Mouse (Mus musculus) c-Kit-positive CD71-positive TER-119-positive erythroid progenitor cells, embryonic 14.5 days (primary cell): ENCODE results near the gene Rtkn2.

Experiments used
- DNase-seq: peaks from one replicate; pipeline ENCODE4 v3.0.0-alpha.2; 2013; ENCODE audit warnings: low spot score

Gene Rtkn2

GRCm38 (mm10) chr10:68039641-68040205 lies 60.4 kb downstream of the Rtkn2 start:
- DNase-seq: no peak

- DNase-seq: no peak
Observed at GRCm38 (mm10) chr10:68040394-68040793, 61.0 kb downstream of the Rtkn2 start.

- peak; percentile 6 for DNase-seq
Observed at GRCm38 (mm10) chr10:68043973-68044372, 64.6 kb downstream of the Rtkn2 start.

DNA sequence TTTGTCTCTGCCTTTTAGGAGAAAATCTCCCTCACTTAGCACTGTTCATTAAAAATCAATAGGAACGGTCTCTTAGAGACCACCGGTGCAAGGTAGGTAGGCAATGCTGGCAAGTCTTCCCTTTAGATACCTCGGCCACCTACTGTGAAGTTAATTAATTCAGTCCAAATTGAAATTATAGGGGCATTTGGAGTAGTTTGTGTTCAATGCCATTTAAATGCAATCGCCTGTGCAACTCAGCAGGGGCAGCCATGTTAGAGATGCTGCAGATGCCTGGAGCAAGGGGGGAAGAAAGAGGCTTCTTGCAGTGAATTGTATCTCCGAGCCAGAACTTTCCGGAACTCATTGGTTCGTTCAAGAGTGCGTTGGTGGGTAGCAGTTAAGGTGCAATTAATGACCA lies 65.5 kb downstream of the Rtkn2 start:
- no peak for DNase-seq

DNA sequence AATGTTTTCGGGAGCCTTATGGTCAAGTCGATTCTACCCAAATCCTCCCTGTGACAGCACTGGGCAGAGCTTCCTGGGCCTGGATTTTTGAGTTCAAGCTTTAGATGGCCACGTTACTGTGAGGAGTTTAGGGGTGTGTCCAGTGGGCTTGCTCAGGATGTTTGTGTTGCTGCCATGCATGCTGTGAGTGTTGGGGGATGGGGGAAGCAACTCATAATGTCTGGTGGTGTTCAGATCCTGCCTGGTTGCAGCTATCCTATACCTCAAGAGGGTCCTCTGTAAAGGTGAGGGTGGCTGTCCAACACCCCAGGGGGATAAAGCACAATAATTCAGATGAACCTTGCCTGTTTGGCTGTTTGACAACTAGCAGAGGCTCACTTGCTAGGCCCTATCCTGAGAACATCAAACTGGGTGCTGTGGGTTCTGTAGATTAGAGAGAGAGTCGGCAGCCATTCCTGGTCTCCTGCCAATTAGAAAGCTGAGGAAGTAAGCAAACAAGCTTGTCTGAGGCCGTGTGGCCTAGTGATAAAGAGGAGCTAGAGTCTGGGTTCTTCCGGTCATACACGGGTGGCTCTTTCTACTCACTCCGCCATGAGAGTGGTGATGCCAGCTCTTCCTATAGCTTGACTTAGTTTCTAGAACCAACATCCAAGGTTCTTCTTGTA lies 69.4 kb downstream of the Rtkn2 start:
- no peak for DNase-seq

DNA sequence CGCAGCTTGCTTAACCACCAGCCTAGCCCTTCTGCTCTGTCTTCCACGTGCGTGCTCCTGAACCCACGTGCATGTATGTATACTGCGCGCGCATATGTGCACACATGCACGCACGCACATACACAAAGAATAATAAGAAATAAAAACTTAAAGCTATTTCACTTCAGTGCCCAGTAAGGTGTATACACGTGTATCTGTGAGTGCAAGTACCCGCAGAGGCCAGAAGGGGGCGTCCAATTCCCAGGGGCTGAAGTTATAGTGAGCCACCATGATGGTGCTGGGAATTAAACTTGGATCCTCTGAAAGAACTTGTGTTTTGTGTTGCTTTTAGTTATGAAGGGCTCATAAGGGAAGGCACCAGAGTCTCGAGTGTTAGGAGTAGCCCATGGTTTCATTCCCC lies 71.5 kb downstream of the Rtkn2 start:
- DNase-seq: no peak

DNA sequence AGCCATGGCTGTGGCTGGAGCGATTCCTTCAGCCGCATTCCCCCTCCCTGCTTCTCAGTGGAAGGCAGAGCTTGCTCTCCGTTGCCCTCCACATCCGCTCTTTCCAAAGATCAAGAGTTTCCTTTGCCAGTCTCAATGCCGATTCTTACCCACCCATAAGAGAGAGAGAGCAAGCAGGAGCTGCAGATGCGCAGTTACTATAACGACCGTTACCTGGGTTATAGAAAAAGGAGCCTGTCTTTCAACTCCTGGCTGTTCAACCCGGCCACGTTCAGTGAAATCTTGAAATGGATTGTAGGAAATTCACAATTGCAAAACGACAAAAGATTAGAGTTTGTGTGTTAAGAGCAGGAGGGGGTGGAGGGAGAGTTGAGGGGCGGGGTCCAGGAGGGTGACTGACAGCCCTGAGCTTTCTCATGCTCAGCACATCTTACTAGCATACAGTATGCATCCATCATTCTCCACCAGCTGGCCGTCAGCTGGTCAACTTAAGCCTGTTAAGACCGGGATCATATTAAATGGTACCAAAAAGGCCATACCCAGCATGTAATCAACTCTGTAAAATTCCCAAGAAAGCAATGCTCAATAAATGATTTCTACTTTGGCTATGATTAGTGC lies 72.1 kb downstream of the Rtkn2 start:
- no peak for DNase-seq

- DNase-seq: no peak
Observed at GRCm38 (mm10) chr10:68052307-68052706, 72.9 kb downstream of the Rtkn2 start.

DNA sequence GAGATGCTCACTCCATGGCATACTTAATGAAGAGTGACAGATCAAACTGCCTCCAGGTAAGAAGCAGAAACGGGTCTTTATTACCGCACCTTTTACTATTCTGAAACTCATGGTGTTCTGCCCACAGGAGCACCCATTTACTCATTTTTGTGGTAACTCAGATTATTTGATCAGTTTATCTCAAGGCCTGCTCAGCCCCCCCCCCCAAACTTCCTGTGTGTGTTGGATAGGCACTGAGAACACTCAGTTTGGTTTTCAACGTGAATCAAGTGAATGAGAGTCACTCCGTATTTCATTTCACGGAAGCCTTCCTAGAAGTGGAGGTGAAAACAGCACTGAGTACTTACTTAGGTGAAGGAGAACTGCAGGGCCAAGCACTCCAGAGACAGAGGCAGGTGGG lies 74.8 kb downstream of the Rtkn2 start:
- no peak for DNase-seq

DNA sequence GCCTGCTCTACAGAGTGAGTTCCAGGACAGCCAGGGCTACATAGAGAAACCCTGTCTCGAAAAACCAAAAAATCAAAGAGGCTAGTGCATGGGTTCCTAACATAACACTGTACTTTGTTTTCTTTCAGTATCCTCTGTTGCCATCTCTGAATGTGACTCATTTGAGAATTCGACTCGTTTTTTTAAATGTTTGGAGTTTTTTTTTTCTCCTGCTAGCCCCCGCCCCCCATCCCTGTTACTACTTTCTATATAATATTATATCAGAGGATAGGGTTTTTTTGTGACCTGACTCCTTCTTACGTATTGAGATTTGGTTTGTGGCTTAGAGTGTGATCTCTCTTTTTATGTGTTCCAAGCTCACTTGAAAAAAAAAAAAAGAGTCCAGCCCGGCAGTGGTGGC lies 75.3 kb downstream of the Rtkn2 start:
- DNase-seq: no peak

DNA sequence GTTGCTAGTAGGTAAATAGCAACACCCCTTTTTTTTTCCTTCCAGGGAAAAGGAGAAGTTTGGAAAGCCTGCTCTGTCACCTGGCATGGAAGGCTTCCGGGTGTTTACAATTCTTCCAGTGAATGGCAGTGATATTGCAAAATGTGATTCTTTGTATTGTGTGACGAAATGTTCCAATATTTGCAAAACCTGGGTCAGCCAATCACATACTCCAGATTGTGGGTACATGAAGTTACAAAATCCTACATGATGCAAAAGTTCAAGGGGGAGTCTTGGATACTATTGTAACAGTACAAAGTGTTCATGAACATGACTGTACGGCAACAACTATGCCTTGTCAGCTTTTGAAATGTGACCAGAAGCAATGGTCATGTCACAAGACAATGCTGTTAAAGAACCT lies 78.5 kb downstream of the Rtkn2 start:
- no peak for DNase-seq

GRCm38 (mm10) chr10:68058378-68058777 lies 79.0 kb downstream of the Rtkn2 start:
- no peak for DNase-seq

DNA sequence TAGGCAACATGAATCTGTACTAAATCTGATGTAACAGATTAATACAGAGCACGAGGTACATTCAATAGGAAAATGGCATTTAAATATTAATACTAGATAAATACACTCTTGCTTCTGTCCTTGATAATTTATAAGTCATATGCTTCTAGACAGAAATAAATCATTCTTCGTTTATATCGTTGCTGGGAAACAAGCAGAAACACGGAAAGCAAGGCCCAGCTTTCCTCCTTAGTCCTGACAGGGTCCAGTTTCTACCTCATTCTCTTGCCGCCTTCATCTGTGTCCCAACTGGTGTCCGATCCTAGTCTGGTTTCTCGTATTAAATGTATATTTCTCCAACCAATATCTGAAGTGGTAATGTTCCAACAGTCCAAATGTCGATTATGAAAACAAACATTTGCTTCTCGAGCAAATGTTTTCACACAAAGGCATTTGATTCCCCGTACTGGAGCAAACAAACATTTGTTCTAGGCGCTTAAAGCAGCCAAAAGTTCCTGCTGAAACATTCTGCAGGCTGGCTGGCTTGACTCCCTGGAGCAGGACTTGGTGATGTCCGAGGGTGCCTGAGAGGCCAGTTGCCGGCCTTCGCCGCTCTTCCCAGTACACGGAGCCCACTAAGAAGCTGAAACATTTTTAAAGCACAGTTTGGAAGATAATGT lies 81.3 kb downstream of the Rtkn2 start:
- no peak for DNase-seq

- DNase-seq: no peak
Observed at GRCm38 (mm10) chr10:68061249-68061615, 81.9 kb downstream of the Rtkn2 start.

- DNase-seq: no peak
Observed at GRCm38 (mm10) chr10:68063806-68064545, 84.6 kb downstream of the Rtkn2 start.

DNA sequence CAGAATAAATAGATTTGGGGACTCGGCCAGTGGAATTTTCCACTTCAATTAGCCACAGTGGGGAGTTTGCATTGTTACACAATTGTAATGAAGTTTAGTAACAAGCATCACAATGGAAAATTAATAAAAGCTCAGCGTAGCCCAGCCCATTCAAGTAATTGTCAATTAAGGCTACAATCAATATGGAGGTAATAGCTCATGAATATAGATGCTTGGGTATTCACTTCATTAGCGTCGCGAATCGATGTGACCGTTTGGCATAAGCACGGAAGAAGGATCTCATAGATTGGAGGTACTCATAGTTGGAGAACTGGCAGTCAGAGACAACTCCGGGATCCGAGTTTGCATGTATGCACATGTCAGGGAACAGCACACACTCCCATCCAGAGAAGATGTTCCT lies 85.2 kb downstream of the Rtkn2 start:
- DNase-seq: no peak

- no peak for DNase-seq
Observed at GRCm38 (mm10) chr10:68066173-68066572, 86.8 kb downstream of the Rtkn2 start.

GRCm38 (mm10) chr10:68067961-68068360 lies 88.6 kb downstream of the Rtkn2 start:
- no peak for DNase-seq

- DNase-seq: no peak
Observed at GRCm38 (mm10) chr10:68068426-68068825, 89.1 kb downstream of the Rtkn2 start.

DNA sequence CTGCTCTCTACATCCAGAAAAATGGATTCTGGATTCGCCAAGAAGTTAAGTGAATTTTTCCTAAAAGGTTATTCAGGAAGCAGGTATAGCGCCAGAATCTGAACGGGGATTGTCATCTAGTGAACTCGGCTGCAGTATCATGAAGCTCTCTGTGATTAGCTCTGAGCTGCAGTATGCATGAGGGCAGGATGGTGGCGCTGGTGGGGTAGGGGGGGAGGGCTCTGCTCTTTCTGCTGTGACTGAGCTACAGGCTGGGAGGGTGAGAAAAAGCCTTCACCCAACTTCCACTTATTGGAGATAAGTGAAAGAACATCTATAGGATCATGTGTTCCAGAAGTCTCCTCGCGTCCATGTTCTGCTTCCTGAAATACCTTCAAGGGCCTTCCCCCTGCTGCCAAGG lies 91.7 kb downstream of the Rtkn2 start:
- DNase-seq: no peak

DNA sequence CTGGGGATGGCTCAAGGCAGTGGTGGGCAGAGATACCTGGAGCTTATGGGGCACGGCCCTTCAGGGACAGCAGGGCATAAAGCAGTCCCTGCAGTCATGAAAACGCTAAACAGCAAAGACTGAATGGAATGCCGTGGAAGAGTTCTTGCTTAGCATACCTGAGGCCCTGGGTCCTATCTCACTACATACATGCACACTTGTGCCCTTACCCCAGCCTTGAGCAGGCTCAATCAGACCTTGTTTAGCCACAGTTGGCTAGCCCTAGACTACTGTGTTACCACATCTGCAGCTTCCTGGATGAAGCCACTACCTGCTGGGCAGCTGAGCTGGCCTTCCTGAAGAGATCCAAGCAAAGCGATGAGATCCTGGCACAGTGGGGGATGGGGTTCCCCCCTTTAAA lies 93.3 kb downstream of the Rtkn2 start:
- DNase-seq: no peak

DNA sequence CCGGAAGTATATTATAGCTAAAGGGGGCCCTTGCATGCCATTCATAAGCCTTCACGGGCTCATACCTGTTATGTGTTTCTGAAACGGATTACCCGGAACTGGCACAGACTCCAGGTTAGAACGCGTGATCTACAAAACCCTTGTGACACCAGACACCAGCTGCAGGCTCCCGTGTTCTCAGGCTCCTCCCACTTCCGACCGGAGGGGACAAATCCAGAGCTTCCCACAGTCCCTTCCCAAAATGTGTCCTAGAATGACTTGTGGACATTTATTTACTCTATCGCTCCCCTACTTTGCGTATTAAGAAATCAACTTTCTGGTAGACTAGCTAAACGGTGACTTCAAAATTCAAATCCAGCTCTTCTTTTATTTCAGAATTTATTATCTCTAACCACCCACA lies 94.9 kb downstream of the Rtkn2 start:
- DNase-seq: no peak

DNA sequence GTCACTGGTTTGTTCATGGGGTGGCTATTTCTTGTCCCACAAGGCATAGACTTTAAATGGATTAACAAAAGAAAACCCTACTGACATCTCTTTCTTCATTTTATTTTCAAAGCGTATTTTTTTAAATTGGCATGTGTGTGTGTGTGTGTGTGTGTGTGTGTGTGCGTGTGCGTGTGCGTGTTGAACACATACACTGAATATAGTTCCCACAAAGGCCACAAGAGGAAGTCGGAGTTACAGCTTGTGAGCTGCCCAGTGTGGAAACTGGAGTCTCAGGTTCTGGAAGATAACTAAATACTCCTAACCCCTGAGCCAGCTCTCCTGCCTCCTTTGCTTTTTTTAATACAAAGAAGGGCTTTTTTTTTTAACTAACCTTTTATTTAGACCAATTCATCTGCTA lies 95.8 kb downstream of the Rtkn2 start:
- no peak for DNase-seq
